Mouse (Mus musculus) intestine, embryonic 14.5 days (tissue): ENCODE data around the gene Plcd3. TPM values are rescaled to one million over a fixed set of nuclear protein-coding genes. Genes with fewer than 3 reads are reported as not detected.

Experiments
- ATAC-seq: fragments of 200-750 bp; cut with Nextera tagmentation; replicated peaks from 2 replicates; pipeline ENCODE4 v1.8.0; 2017; ENCODE audit warnings: low read depth, moderate number of reproducible peaks, moderate TSS enrichment, moderate library complexity; ENCODE audit not compliant: low FRiP score, low TSS enrichment
- DNase-seq: peaks from one replicate; pipeline ENCODE4 v3.0.0-alpha.2; 2018; ENCODE audit warnings: low spot score
- H3K27ac ChIP-seq: fragments of 300-500 bp; sonication (generic); 2 replicates; pipeline ENCODE4 v1.5.1; 2014; ENCODE audit warnings: low read depth, mild to moderate bottlenecking, control low read depth
- H3K27me3 ChIP-seq: fragments of 300-500 bp; sonication (generic); replicated peaks from 2 replicates; pipeline ENCODE4 v1.6.1; 2014; ENCODE audit warnings: low read length, control low read depth; ENCODE audit not compliant: control insufficient read depth, insufficient read depth
- H3K36me3 ChIP-seq: fragments of 300-500 bp; sonication (generic); 2 replicates; pipeline ENCODE4 v1.6.1; 2014; ENCODE audit warnings: low read length, control low read depth; ENCODE audit not compliant: control insufficient read depth, insufficient read depth
- H3K4me1 ChIP-seq: fragments of 300-500 bp; sonication (generic); replicated peaks from 2 replicates; pipeline ENCODE4 v1.6.1; 2014; ENCODE audit warnings: low read length, control low read depth, mixed read lengths; ENCODE audit not compliant: control insufficient read depth, insufficient read depth
- H3K4me2 ChIP-seq: fragments of 300-500 bp; sonication (generic); 2 replicates; pipeline ENCODE4 v1.6.1; 2014; ENCODE audit warnings: low read length
- H3K4me3 ChIP-seq: fragments of 300-500 bp; sonication (generic); 2 replicates; pipeline ENCODE4 v1.5.1; 2014; ENCODE audit warnings: low read depth, low read length, control low read depth, mixed read lengths
- H3K9ac ChIP-seq: fragments of 300-500 bp; sonication (generic); 2 replicates; pipeline ENCODE4 v1.6.1; 2014; ENCODE audit warnings: mild to moderate bottlenecking, low read length
- H3K9me3 ChIP-seq: fragments of 300-500 bp; sonication (generic); 2 replicates; pipeline ENCODE4 v1.6.1; 2016; ENCODE audit warnings: low read length, control low read depth; ENCODE audit not compliant: control insufficient read depth
- WGBS: fragments of 180-500 bp; shearing (Covaris S2); extraction: QIAGEN DNeasy Blood & Tissue Kit; methylation state at CpG from one replicate; pipeline ENCODE4 v1.1.7; 2014; 5-methylcytosine and 5-hydroxymethylcytosine counted together
- polyA plus RNA-seq: library from polyadenylated mRNA; unstranded; fragments of >200 nt; fragmentation: Nextera tagmentation; extraction: Ambion mirVana; gene quantifications from 2 replicates; pipeline ENCODE4 v1.2.1, GENCODE M21; 2014

Plcd3 gene
- polyA plus RNA-seq, 1 experiment from 2014 or later: 2.1 TPM

DNA sequence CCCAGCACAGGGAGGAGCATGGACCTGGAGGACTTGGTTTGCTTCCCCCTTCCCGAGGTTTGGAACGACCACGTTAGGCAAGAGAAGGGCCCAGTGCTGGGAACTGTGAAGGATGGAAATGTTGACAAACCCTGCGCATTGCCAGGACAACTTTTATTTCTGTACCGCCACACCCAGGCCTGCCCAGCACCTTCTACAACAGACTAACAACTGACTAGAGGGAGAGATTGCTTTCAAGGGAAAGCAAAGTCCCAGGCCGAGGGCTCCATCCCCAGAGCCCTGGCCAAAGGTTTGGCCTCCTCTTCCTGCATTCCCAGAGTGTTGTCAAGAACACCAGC lies 39.3 kb upstream of the Plcd3 start:
- 44% methylated on average over 6 of the region's 6 CpGs for WGBS
- Histone ChIP-seq H3K4me2 (no peak overlapping the region), H3K4me1 (peaks cover 35% of the 10 kb centered on the region), H3K36me3 (peaks cover 9% of the 10 kb centered on the region), H3K27ac (peak overlapping the region; percentile 89), H3K4me3 (no peak overlapping the region), H3K9ac (no peak overlapping the region), H3K9me3 (no peaks in the 10 kb centered on the region), H3K27me3 (no peaks in the 10 kb centered on the region)
- DNase-seq (no peak), ATAC-seq (no peak)

DNA sequence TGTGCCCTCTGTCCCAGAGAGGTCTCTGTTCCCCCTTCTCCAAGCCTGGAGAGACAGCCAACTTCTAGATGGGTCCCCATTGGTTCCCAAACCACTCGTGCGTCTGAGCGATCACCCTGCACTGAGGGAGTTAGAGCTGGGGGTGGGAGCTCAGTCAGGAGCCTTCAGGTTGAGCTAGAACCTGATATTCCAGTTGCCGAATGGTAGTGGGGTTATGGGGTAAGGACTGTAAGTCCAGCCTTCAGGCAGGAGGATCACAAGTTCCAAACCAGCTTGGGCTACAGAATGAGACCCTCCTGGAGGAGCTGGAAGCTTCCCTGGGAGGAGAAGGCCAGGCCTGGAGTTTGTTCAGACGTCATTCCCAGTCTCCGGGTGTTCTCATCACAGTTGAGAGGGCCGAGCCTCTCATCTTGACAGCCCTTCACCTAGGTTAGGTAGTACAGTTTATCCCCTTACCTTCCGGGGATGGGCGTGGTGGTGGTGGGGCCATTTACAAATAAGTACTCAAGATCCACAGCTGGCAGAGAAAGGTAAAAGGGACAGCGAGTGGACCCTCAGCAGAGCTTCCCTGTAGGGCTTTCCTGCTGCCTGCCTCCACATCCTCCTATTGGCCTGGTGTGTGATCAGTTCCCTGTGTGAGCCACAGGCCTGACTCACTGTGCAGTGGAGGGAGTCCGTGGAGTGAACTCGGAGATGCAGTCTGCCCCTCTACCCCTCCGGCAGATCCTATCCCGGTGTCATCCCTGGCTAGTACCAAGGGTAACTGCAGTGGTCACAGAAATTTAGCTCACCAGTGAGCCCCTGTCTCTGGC lies 38.7 kb upstream of the Plcd3 start:
- H3K27ac ChIP-seq: peak overlapping the region; percentile 89; the same call in 1 of the 2 replicates
- peaks cover 37% of the 10 kb centered on the region for H3K4me1 ChIP-seq
- no peak overlapping the region for H3K9ac ChIP-seq
- WGBS: 78% methylated on average over 14 of the region's 14 CpGs
- H3K36me3 ChIP-seq: peaks cover 9% of the 10 kb centered on the region
- no peak for ATAC-seq
- no peaks in the 10 kb centered on the region for H3K27me3 ChIP-seq
- DNase-seq: no peak
- H3K9me3 ChIP-seq: no peaks in the 10 kb centered on the region
- H3K4me3 ChIP-seq: no peak overlapping the region
- no peak overlapping the region for H3K4me2 ChIP-seq

DNA sequence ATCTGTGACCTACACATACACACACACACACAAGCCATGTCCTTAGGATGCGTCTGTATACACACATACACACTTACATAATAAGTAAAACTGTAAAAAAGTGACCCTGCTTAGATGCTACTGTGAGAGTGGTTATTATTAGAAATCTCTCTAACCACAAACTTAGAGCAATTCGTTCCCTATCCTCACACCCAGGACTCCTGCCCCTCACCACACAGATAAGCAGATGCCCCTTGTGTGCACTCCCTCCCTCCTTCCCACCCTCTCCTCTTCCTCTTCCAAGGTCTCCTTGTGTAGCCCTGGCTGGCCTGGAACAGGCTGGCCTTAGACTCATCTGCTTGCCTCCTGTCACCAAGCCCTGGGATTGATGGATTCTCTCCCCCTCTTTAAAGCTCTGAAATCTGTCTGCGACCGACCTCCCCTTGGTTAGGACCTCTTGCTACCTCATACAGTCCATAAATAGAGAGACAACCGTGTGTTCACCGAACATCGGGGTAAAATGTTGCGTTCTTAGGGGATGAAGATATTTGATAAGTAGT lies 34.6 kb upstream of the Plcd3 start:
- no peak overlapping the region for H3K4me2 ChIP-seq
- DNase-seq (no peak), ATAC-seq (no peak)
- H3K27ac ChIP-seq: no peak overlapping the region
- no peaks in the 10 kb centered on the region for H3K27me3 ChIP-seq
- no peak overlapping the region for H3K4me3 ChIP-seq
- H3K9me3 ChIP-seq: no peaks in the 10 kb centered on the region
- peaks cover 24% of the 10 kb centered on the region for H3K4me1 ChIP-seq
- no peak overlapping the region for H3K9ac ChIP-seq
- 76% methylated on average over 8 of the region's 8 CpGs for WGBS
- H3K36me3 ChIP-seq: peaks cover 9% of the 10 kb centered on the region

DNA sequence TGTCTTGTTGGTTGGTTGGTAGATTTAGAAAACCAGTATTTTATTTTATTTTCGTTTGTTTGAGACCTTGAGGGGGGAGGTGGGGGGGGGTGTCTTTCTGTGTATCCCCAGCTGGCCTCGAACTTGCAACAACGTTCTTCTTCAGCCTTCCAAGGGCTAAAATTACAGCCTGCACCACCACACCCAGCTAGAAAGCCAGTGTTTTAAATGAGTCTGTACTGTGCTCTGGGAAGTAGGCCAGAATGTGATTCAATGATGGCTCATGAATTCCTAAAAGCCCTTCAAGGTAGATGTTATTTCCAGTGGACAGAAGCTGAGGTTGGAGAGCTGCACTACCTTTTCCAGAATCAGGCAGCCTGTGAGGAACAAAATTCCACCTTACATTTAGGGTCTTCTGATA lies 32.8 kb upstream of the Plcd3 start:
- Histone ChIP-seq H3K4me2 (peak overlapping the region; percentile 51; the same call in 1 of the 2 replicates), H3K27me3 (no peaks in the 10 kb centered on the region), H3K36me3 (peaks cover 9% of the 10 kb centered on the region), H3K4me1 (peaks cover 23% of the 10 kb centered on the region), H3K9ac (no peak overlapping the region), H3K27ac (no peak overlapping the region), H3K9me3 (no peaks in the 10 kb centered on the region), H3K4me3 (no peak overlapping the region)
- ATAC-seq: no peak
- WGBS: 75% methylated on average over 3 of the region's 3 CpGs
- no peak for DNase-seq

DNA sequence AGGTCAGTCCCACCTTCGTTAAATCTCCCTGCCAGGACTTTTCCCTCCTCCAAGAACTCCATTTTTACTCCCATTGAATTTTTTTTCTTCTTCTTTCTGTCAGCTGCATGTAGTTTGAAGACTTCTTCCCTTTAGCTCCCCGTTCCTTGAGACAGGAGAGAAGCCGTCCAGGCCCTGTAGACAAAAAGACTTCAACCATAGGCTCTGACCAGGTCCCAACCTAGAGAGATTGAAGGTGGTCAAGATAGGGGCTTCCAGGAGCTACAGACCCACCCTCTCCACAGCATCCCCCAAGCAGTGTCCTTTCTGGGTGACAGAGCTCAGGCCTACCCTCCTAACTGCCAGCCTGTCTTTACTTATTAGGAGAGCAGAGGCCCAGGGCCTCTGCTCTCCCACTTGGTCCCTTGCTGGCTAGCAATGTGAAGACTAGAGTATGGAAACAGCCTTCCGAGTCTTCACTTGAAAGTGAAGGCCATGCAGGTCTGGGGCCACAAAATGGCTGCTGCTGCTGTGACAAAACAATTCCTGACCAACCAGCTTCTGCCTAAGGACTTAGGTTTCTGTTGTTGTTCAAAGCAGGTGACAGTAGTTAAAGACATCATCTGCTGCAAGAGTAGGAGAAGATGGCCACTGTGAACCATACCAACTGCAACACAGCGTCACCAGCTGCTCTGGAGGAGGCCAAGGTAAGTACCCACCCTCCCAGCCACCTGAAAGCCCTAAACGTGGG lies 32.2 kb upstream of the Plcd3 start:
- H3K4me2 ChIP-seq: peak overlapping the region; percentile 51
- WGBS: 55% methylated on average over 6 of the region's 6 CpGs
- ATAC-seq: no peak; the same call in 1 of the 2 replicates

DNA sequence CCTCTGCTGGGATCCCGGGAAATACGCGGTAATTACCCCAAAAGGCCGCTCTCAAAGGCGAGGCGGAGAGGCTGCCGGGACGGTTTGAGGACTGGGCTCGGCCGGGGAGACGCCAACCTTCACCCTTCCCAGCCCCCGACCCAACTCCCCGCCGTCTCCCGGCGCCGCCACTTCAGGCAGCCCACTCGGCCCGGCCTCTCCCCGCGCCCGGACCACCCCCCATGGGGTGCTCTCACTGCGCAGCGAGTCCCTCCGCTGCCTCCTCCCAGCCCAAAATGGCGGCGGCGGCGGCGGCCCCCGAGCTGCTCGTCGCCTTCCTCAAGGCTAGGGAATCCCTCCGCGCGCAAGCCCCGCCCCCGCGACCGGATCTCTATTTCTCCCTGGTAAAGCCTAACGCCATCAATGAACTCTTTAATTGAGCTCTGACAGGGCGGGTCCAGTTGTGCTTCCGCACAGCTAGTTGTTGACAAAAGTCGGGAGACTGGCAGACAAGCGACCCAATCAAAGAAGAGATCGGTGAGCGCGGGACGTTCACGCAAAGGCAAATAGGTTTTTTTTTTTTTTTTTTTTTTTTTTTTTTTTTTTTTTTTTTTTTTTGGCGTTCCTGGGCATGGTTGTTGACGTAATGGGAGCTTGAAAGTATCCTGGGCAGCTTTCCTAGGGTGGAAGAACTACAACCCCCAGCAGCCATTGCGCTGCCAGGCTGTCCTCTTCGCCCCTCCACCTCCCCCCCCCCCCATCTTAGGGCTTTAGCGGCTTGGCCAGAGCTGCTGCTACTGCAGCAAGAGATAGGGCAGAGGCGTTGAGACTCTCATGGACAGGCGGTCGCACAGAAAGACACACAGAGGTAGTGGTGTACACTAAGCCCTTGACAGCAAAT lies 31.4 kb upstream of the Plcd3 start:
- under 1% methylated on average over 58 of the region's 58 CpGs for WGBS
- H3K36me3 ChIP-seq: no peaks in the 10 kb centered on the region
- no peaks in the 10 kb centered on the region for H3K27me3 ChIP-seq
- H3K27ac ChIP-seq: peak overlapping the region; percentile 96
- H3K4me1 ChIP-seq: peaks cover 23% of the 10 kb centered on the region
- H3K4me2 ChIP-seq: peak overlapping the region; percentile 76
- no peaks in the 10 kb centered on the region for H3K9me3 ChIP-seq
- ATAC-seq (peak; percentile 89), DNase-seq (peak; percentile 100)
- H3K9ac ChIP-seq: peak overlapping the region; percentile 100
- peak overlapping the region; percentile 69 for H3K4me3 ChIP-seq

More for the DNA sequence above, 32.2 kb upstream of the Plcd3 start:
- Histone ChIP-seq H3K27me3 (no peaks in the 10 kb centered on the region), H3K4me1 (peaks cover 23% of the 10 kb centered on the region), H3K9ac (peak overlapping the region; percentile 39; the same call in 1 of the 2 replicates), H3K9me3 (no peaks in the 10 kb centered on the region), H3K4me3 (peak overlapping the region; percentile 69), H3K36me3 (peaks cover 4% of the 10 kb centered on the region), H3K27ac (peak overlapping the region; percentile 66)
- peak; percentile 61 for DNase-seq

DNA sequence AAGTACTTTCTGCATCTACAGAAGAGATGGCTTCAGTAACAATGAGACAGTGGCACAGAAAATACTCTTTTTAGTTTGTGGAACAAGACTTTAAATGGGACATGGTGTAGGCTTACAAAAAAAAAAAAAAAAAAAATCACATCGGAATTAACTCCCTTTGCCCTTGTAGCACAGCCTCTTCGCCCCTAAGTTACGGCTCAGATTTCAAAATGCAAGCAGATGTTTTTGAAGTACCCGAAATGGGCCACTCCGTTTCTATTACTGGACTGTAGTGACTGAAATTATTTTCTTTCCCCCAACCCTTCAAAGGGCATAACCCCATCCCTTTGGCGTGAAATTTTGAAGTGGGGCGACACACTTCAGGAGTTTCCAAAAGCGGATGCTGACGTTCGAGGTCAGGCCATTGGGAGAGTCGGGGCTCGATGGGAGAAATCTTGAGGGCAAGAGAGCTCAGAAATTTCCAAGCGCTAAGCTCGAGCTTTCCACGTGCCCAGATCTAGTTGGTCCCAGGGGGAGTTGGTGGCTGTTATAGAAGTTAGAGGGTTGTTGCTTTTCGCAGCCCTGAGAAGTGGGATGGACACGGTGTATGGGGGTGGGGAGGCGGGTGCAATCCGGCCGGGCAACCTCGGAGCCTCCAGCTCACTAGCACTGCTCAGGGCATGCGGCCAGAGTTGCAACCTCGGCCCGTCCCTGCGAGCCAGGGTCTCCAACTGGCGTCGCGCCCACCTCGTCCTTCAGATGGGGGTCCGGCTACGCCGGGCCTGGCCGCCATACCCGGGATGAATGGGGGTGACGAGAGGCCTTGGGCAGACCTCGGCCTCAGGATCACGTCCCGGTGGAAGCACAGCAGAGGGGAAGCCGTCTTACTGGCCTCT lies 30.5 kb upstream of the Plcd3 start, which contains the start of gene Hexim2:
TSS of gene Hexim2 (plus strand) at position 729 of the 875 bp plus-strand sequence.
- WGBS: under 1% methylated on average over 39 of the region's 39 CpGs
- no peaks in the 10 kb centered on the region for H3K36me3 ChIP-seq

More for the DNA sequence above, 30.5 kb upstream of the Plcd3 start, which contains the start of gene Hexim2:
- H3K4me1 ChIP-seq: peaks cover 23% of the 10 kb centered on the region
- peak within 1 kb of the TSS; percentile 69 for H3K4me3 ChIP-seq
- DNase-seq (peak; percentile 86), ATAC-seq (peak; percentile 45)
- peak within 1 kb of the TSS; percentile 96 for H3K27ac ChIP-seq
- no peaks in the 10 kb centered on the region for H3K9me3 ChIP-seq
- no peaks in the 10 kb centered on the region for H3K27me3 ChIP-seq
- H3K4me2 ChIP-seq: peak within 1 kb of the TSS; percentile 76
- peak within 1 kb of the TSS; percentile 100 for H3K9ac ChIP-seq
